Comparison of ENCODE assay signal across 10 mouse cellular contexts in the genomic region with DNA sequence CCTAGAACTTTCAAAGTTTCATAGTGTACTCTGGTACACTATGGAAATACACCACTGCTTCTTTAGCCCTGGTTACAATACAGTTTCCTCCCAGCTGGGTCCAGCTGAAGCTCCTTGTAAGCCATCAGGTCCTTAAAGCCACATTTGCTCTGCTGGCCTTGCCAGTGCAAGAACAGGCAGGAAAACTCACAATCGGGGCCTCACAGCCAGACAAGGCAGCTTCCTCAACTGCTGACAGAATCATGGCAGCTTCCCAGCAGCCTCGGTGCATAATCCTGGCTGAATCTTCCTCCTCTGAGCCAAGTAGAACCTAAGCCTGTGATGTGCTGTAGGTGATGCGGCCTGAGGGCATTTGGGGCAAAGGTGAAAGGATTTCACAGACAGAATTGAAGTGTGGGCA.
DNase-seq lines count a peak whose midpoint lies in the region.
"Had no signal": no experiment of that assay in that cellular context is flagged by ENCODE, and none has a peak within 500 bp of the region (broad histone marks: within the 10 kb centered on the region; RNA-seq: fewer than 3 reads in every experiment).

No protein-coding gene starts in this region.

- intact Hi-C loops in heart, postnatal 14 days (cut with DNase I): no loop called here

- peak; percentile 39 for DNase-seq in adrenal gland, postnatal 14 days
- DNase-seq in adrenal gland, adult 18-20 months (ENCODE audit: low spot score in 2 of 2): no peak
- peak; percentile 33 to 49 for DNase-seq in kidney, postnatal 25 days
- DNase-seq in kidney, adult 9 months: no peak
- peak; percentile 71 to 75 for DNase-seq in heart, postnatal 14 days
- peak; percentile 66 for DNase-seq in lung, postnatal 14 days
- no peak for DNase-seq in T-cell, adult 2 months (ENCODE audit: low spot score)
- no peak for DNase-seq in thymus, postnatal 14 days
- DNase-seq: layer of hippocampus, postnatal 36 days; right cerebral cortex, postnatal 4 days had no signal

Comparison
In these comparisons a context has a peak if more than half of its experiments do, and no peak if none do; other contexts are left out.
1. DNase-seq: peak in adrenal gland, postnatal 14 days (single experiment), kidney, postnatal 25 days (2 of 2), heart, postnatal 14 days (2 of 2) and lung, postnatal 14 days (single experiment); none in adrenal gland, adult 18-20 months (0 of 2), kidney, adult 9 months (single experiment), T-cell, adult 2 months (single experiment) and thymus, postnatal 14 days (single experiment).